Mouse (Mus musculus) MEL (cell line): ENCODE results near the gene A3galt2.

Experiments
- CTCF ChIP-seq, 3 experiments: IDR thresholded peaks in 2 of 3; conservative IDR thresholded peaks in 1 of 3; 2 replicates each; pipeline ENCODE4 v1.5.1; 2011 to 2012; ENCODE audit warnings: low read length in 3 of 3, low read depth in 2 of 3, mild to moderate bottlenecking in 2 of 3, improper control_type of control experiment in 1 of 3, inconsistent platforms in 1 of 3, mixed read lengths in 1 of 3, moderate library complexity in 1 of 3; ENCODE audit not compliant: control insufficient read depth in 1 of 3, insufficient read depth in 1 of 3, poor library complexity in 1 of 3, severe bottlenecking in 1 of 3
- GATA1 ChIP-seq: IDR thresholded peaks from 2 replicates; pipeline ENCODE4 v1.6.1; 2011; ENCODE audit warnings: low read depth, low read length, improper control_type of control experiment
- RAD21 ChIP-seq: IDR thresholded peaks from 2 replicates; pipeline ENCODE4 v1.6.1; 2011; ENCODE audit warnings: mild to moderate bottlenecking, low read depth, low read length, improper control_type of control experiment
- SIN3A ChIP-seq: IDR thresholded peaks from 2 replicates; pipeline ENCODE4 v1.6.1; 2012; ENCODE audit warnings: low read length, improper control_type of control experiment, inconsistent platforms
- TAL1 ChIP-seq: IDR thresholded peaks from 2 replicates; pipeline ENCODE4 v1.6.1; 2012; ENCODE audit warnings: mild to moderate bottlenecking, inconsistent platforms, low read length, moderate library complexity, mixed read lengths

GRCm38 (mm10) chr4:128787023-128787939 is 32.1 kb downstream of the A3galt2 start:
- TF ChIP-seq SIN3A (no peak), TAL1 (no peak), GATA1 (no peak), CTCF (IDR thresholded peaks at IDR 0.05 in 2 of 3, conservative IDR thresholded peaks at IDR 0.05 in 1 of 3; ENCODE audit: control insufficient read depth in 1 of 3, insufficient read depth in 1 of 3, low read depth in 2 of 3, low read length in 3 of 3, poor library complexity in 1 of 3, severe bottlenecking in 1 of 3) (no peak), RAD21 (no peak)
